ENCODE assay signal across 22 mouse cellular contexts in the genomic region with DNA sequence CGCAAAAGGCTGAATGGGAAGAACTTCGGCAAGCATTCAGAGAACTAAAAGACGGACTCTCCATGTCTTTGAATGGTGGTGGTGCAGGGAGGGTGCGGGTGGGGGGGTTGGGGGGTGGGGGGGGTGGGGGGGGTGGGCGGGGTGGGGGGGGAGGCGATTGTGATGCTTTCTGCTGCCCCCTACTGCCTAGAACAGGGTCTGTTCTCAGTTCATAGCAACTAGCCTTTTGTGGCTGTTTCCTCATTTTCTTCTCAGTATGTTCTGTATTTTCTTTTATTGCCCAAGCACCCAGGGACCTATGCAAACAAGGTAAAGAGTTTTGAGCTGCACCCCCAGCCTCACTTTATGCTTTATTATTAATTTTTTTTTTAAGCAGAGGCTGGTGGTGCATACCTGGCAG. TPM values are rescaled to one million over a fixed set of nuclear protein-coding genes. Genes with fewer than 3 reads are reported as not detected.
DNase-seq lines count a peak whose midpoint lies in the region; ATAC-seq and TF ChIP-seq lines count a peak whose summit lies in the region.
"Had no signal": no experiment of that assay in that cellular context is flagged by ENCODE, and none has a peak within 500 bp of the region (broad histone marks: within the 10 kb centered on the region; RNA-seq: fewer than 3 reads in every experiment).

No protein-coding gene starts in this region.

- no peaks in the 10 kb centered on the region for H3K36me3 ChIP-seq in intestine, embryonic 16.5 days (ENCODE audit: control insufficient read depth, insufficient read depth, low read length)
- H3K36me3 ChIP-seq: embryonic facial prominence, embryonic 13.5 days; forebrain, embryonic 12.5 days; heart, embryonic 15.5 days had no signal

- H3K4me3 ChIP-seq in layer of hippocampus, adult 2 months, result no peak overlapping the region
- no peak overlapping the region for H3K4me3 ChIP-seq in intestine, embryonic 16.5 days (ENCODE audit: low read length)
- H3K4me3 ChIP-seq: embryonic facial prominence, embryonic 13.5 days; forebrain, embryonic 12.5 days; heart, embryonic 15.5 days had no signal

- no peak overlapping the region for H3K27ac ChIP-seq in layer of hippocampus, adult 2 months
- H3K27ac ChIP-seq in intestine, embryonic 16.5 days (ENCODE audit: low read length), result no peak overlapping the region
- H3K27ac ChIP-seq: embryonic facial prominence, embryonic 13.5 days; forebrain, embryonic 12.5 days; heart, embryonic 15.5 days; hindbrain, embryonic 14.5 days had no signal

- peak; percentile 24; the same call in 1 of the 2 replicates for TF ChIP-seq CTCF in layer of hippocampus, adult 2 months (conservative IDR thresholded peaks at IDR 0.05)

- WGBS in intestine, embryonic 16.5 days, result 61% methylated on average over 2 of the region's 6 CpGs

- H3K4me2 ChIP-seq in intestine, embryonic 16.5 days (ENCODE audit: low read depth, low read length), result no peak overlapping the region
- H3K4me2 ChIP-seq: embryonic facial prominence, embryonic 13.5 days; forebrain, embryonic 12.5 days; heart, embryonic 11.5 days; heart, embryonic 15.5 days; hindbrain, embryonic 14.5 days had no signal

- DNase-seq in CD4-positive, CD25-positive, alpha-beta regulatory T cell, adult 2 months (ENCODE audit: low read depth, low spot score), result peak; percentile 9
- no peak for DNase-seq in layer of hippocampus, adult 2 months (ENCODE audit: low spot score in 2 of 2)
- no peak for DNase-seq in layer of hippocampus, postnatal 25 days (ENCODE audit: extremely low spot score in 1 of 2, low spot score in 1 of 2)
- peak; percentile 15 for DNase-seq in thymus, postnatal 4 days
- DNase-seq in thymus, adult 18-20 months, result no peak
- DNase-seq in right cerebral cortex, postnatal 14 days, result no peak
- DNase-seq: adrenal gland, postnatal 10 days; cerebellum, adult 11 months; cerebellum, adult 8-10 months; cerebellum, postnatal 36 days; gastrocnemius, postnatal 25 days; heart, postnatal 14 days had no signal

- H3K9ac ChIP-seq in intestine, embryonic 16.5 days (ENCODE audit: low read depth, low read length), result no peak overlapping the region
- H3K9ac ChIP-seq: embryonic facial prominence, embryonic 13.5 days; forebrain, embryonic 12.5 days; heart, embryonic 15.5 days; hindbrain, embryonic 14.5 days had no signal

- H3K9me3 ChIP-seq in intestine, embryonic 16.5 days (ENCODE audit: control insufficient read depth, low read length), result no peaks in the 10 kb centered on the region
- H3K9me3 ChIP-seq: embryonic facial prominence, embryonic 13.5 days; forebrain, embryonic 12.5 days; G1E; heart, embryonic 15.5 days had no signal

- H3K27me3 ChIP-seq in intestine, embryonic 16.5 days (replicated peaks; ENCODE audit: control insufficient read depth, insufficient read depth, low read length), result no peaks in the 10 kb centered on the region
- H3K27me3 ChIP-seq: embryonic facial prominence, embryonic 13.5 days; forebrain, embryonic 12.5 days; heart, embryonic 15.5 days had no signal

- ATAC-seq in CD4-positive, CD25-positive, alpha-beta regulatory T cell, adult 4 months, result no peak
- ATAC-seq in intestine, embryonic 16.5 days, result no peak
- ATAC-seq: forebrain, embryonic 16.5 days had no signal

- 0 out of 2 replicates have a peak, but pooled peaks cover 3% of the 10 kb centered on the region for H3K4me1 ChIP-seq in intestine, embryonic 16.5 days (ENCODE audit: control insufficient read depth, insufficient read depth, low read length)

RNA-seq across cellular contexts. Expression of a gene that starts 3.6 kb away (rescaled TPM):
- 10 to 100 TPM; 17.9 to 25.1 TPM for polyA plus RNA-seq in CD4-positive, CD25-positive, alpha-beta regulatory T cell, adult 4 months (2017; shearing (Covaris generic))
- total RNA-seq in layer of hippocampus, adult 2 months (2021), result 10 to 100 TPM; 24.2 to 27.0 TPM
- total RNA-seq in layer of hippocampus, postnatal 25 days (2021), result 10 to 100 TPM; 23.2 to 29.7 TPM
- 30.8 and 33.7 TPM in 2 replicates for polyA plus RNA-seq in intestine, embryonic 16.5 days (2015; fragmentation: Nextera tagmentation; extraction: Ambion mirVana)

RNA-seq across cellular contexts. Expression of a gene that starts 15.1 kb away (rescaled TPM):
- not detected for polyA plus RNA-seq in CD4-positive, CD25-positive, alpha-beta regulatory T cell, adult 4 months (2017; shearing (Covaris generic))
- 1 to 10 TPM; 5.0 to 7.6 TPM for total RNA-seq in layer of hippocampus, adult 2 months (2021)
- total RNA-seq in layer of hippocampus, postnatal 25 days (2021), result 1 to 10 TPM; 5.3 to 7.9 TPM
- 9.5 and 11.0 TPM in 2 replicates for polyA plus RNA-seq in intestine, embryonic 16.5 days (2015; fragmentation: Nextera tagmentation; extraction: Ambion mirVana)
- total RNA-seq: gastrocnemius, adult 18-20 months; gastrocnemius, postnatal 25 days had no signal

RNA-seq across cellular contexts. Expression of a gene that starts 49.5 kb away (rescaled TPM):
- under 1 TPM; 0.30 to 0.33 TPM for polyA plus RNA-seq in CD4-positive, CD25-positive, alpha-beta regulatory T cell, adult 4 months (2017; shearing (Covaris generic))
- total RNA-seq in layer of hippocampus, adult 2 months (2021), result 100 to 1,000 TPM; 102 to 113 TPM
- total RNA-seq in layer of hippocampus, postnatal 25 days (2021), result 100 to 1,000 TPM in 1 of 2 experiments, 10 to 100 TPM in 1; 94.5 to 101 TPM
- polyA plus RNA-seq in intestine, embryonic 16.5 days (2015; fragmentation: Nextera tagmentation; extraction: Ambion mirVana), result 5.8 and 7.5 TPM in 2 replicates

Comparison
In these comparisons a context has a peak if more than half of its experiments do, and no peak if none do; other contexts are left out.
1. DNase-seq: peak in CD4-positive, CD25-positive, alpha-beta regulatory T cell, adult 2 months (single experiment) and thymus, postnatal 4 days (single experiment); none in layer of hippocampus, adult 2 months (0 of 2), layer of hippocampus, postnatal 25 days (0 of 2), thymus, adult 18-20 months (0 of 2) and right cerebral cortex, postnatal 14 days (single experiment).